Mouse (Mus musculus) frontal cortex, adult 2 months (tissue): ENCODE results near the gene Slc17a5. TPM values are rescaled to one million over a fixed set of nuclear protein-coding genes. Genes with fewer than 3 reads are reported as not detected.

Experiments used
- DNase-seq, 2 experiments: peaks; one replicate each; pipeline ENCODE4 v3.0.0; 2022; ENCODE audit warnings: low spot score in 1 of 2; ENCODE audit errors: extremely low spot score in 1 of 2
- polyA plus RNA-seq: library from polyadenylated mRNA; depleted of rRNA; stranded (reverse); fragments of >200 nt; gene quantifications from 2 replicates; pipeline ENCODE4 v1.2.3, GENCODE M21; 2012

Gene Slc17a5
- polyA plus RNA-seq, 1 experiment, result 17.1 TPM

DNA sequence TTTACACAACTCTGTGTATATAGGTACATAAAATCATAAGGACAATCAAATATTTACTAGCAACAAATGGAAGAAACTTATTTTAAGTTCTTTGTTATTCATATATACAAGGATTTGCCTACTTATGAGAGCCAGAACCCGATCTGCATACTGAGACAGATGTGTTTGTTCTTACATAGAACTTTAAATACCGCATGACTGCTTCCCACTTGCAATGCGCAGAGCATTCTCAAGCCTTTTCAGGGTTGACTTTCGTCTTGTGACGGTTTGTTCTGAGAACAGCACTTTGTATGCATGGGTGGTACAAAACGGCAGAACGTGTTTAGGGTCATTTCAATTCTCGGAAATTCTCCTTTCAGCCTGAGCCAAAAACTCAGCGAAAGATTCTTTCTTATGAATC, 17.9 kb downstream of the Slc17a5 start:
- no peak for DNase-seq

DNA sequence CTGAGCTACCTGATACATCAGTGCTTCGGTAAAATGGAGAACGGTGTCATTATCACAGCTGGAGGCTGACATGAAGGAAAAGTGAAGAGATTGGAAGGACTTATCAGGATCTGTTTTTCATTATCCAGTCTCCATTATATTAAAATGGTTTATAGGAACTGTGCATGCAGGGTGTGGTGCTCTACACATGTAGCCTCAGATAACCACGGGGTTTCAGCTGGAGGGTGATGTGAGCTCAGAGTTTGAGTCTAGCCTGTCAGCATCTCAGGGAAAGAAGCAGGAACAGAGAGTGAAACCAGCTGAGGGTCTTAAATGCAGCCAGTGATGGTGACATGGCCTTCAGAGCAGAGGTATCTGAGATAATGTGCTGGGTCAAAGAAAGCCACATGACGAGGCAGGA, 28.4 kb downstream of the Slc17a5 start:
- no peak for DNase-seq

DNA sequence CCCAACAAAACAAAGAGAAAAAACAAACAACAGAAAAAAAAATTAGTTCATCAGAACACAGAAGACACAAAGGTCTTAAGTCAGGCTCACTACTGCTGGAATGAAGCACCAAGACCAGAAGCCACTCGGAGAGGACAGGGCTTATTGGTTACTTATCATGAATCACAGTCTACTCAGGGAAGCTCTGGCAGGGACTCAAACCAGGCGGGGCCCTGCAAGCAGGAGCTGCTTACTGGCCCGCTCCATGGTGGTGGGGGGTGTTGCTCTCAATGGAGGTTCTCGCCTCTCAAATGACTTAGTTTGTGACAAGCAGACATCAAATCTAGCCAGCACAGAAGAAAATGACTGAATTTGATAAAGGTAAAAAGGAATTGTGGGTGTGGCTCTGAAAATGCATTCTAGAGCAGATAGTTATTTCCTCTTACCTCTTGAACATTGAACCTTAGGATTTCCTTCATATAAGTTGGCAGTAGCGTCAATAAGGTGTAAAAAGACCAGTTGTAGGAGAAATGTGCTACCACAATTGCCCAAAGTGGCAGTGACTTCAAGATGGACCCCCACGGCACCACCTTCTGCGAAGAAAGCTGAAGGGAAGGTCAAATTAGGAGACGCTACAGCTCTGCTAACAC, 29.1 kb downstream of the Slc17a5 start:
- DNase-seq, result no peak

DNA sequence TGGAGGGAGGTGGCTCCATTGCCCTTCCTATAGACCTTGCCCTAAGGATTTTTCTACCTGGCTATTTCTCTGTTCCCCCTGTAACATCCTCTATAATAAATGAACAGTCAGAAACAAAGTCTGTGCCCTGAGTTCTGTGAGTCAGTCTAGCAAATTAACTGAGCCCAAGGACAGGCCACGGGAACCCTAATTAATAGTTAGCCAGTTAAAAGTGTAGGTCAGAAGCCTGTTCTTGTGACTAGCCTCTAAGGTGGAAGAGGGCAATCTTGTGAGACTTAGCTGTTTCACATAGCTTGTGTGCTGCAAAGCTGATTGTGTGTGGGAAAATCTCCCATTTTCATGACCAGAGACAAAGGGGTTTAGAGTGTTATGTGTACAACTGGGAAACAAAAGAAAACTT, 30.8 kb downstream of the Slc17a5 start:
- DNase-seq, result no peak

DNA sequence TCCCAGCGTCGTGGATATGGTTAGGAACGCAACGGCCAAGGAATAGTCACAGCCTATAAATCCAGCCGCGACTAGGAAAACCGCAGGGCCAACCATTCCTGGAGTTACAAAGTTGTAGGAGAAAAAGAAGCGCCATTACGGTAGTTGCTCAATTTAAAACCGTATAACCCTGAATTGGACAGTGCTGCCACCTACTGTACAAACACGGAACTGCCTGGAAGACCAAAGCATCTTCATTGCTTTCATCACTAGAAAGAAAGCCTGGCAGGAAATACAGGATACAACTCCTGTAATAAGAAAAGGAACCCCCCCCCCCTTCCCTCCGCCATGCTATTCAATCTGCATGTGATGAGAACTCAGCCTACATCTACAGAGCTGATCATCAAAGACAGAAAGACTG, 34.9 kb downstream of the Slc17a5 start:
- DNase-seq, result peak; percentile 64 to 96

DNA sequence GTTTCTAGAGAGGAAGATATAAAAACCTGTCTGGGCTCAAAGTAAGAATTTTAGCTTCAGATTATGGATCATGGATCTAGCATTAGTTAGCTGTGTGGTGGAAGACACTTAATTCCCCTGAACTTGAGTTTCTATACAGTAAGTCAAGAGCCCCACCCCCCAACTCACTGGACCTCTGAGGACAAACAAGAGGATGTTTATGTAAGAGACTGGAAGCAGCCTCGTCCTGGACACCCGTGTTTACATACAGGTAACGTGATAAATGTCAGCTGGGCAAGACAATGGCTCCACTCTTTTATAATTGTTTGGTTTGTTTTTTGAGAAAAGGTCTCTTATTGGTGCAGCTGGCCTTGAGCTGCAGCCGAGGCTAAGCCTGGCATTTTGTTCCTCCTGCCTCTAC, 36.1 kb downstream of the Slc17a5 start:
- no peak for DNase-seq

DNA sequence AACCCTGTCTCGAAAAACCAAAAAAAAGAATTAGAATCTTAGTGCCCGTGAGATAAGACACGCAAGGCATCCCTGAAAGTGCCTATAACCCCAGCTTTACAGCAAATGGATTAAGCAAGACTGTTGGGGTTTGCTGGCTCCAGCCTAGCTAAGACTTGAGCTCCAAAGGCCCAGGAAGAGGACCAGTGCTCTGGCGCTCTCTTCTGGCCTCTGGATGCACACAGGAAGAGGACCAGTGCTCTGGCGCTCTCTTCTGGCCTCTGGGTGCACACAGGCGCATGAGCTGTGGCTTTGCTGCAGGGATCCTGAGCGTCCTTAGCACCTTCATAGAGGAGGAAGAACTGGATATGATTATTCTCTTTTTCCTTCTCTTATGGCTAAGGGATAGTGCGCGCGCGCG, 40.1 kb downstream of the Slc17a5 start:
- no peak for DNase-seq

DNA sequence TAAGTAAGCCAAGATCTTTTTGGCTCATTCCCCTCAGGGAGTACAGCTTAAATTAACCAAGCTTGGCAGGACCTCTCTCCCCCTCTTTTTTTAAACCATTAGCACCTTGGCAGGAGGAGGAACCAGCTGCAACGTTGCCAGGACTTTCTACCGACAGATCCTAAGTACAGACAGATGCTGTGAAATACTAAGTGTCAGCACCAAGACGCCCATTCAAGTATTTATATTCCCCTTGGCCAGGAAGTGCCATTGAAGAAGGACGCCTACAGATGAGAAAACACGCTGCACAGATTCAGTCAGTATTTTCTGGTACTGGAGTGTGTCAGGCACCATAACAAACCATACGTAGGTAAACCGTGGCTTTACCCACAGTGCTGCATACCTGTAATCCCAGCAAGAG, 40.9 kb downstream of the Slc17a5 start:
- DNase-seq, result peak; percentile 66 to 81

DNA sequence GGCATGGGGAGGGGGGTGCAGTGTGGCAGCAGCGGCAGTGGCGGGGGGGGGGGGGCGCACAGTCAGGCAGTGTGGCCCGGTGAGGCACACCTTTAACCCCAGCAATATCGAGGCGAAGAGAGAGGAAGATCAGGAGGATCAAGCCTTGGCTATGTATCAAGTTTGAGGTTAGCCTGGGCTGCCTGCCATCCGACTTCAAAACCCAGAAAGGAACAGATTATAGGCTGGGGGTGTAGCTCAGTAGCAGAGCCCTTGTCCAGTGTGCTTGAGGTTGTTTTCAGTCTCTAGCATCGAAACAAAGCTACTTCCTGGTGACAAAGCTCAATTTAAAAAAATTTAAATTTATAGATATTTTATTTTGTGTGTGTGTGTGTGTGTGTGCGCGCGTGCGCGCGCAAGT, 46.1 kb downstream of the Slc17a5 start:
- no peak for DNase-seq

DNA sequence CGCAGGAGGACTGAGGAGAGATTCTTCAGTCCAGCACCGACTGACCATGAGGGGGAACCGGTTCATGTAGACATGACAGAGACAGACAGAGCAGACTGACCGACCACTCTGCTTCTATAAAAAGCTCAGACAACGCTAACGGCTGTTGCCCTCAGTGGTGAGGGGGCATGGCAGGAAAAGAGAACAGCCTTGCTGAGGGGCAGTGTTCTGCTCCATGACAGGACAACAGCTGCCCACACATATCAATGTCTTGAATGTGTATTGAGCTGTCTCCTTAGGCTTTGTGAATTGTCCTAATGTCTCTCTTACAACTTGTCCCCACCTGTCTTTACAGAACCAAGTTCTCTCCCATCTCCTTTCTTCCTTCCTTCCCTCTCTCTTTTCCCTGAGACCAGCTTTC, 49.4 kb downstream of the Slc17a5 start:
- DNase-seq, result no peak

DNA sequence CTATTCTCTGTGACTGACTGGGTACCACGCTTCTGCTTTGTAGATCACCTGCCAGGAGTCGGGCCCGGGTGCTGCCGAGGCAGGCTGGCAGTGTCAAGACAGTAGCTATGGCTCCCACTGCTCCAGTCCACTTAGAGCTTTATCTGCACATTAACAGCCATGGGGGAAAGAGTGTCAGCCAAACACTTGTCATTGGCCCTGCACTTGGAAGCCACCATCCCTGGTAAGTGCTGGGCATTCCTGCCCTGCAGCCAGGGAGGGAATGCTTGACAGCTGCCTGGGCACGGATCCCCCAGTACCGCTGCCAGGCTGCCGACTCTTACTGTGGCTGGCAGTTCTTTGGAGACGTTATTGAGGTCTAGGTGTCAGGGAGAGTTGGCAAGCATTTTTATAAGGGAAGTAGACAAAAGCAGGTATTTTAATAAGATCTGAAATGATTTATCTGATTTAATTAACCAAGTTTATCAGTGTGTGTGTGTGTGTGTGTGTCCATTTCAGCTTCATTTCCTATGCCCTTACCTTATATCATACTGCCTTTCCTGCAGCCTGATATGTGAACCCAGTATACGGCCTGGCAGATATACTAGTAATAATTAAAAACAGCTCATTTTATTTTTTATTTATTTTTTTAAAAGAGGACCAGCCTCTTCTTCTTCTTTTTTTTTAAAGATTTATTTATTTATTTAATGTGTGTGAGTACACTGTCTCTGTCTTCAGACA, 50.5 kb downstream of the Slc17a5 start:
- DNase-seq, result no peak

DNA sequence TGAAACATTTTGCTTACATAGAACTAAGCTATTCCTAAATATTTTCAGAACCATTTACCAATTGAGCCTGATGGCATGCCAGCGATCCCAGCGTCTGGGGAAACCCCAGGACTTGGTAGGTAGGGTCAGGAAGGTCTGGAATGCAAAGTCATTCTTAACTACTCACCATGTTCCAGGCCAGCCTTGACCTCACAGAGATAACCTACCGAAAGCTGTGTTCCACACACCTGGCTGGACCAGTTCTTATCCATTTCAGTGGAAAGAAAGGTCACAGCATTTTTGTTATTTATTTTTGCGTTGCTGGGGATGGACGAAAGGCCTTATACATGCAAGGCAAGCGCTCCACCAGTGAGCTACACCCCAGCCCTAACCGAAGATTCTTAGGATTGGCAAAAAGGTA, 53.2 kb downstream of the Slc17a5 start:
- no peak for DNase-seq

DNA sequence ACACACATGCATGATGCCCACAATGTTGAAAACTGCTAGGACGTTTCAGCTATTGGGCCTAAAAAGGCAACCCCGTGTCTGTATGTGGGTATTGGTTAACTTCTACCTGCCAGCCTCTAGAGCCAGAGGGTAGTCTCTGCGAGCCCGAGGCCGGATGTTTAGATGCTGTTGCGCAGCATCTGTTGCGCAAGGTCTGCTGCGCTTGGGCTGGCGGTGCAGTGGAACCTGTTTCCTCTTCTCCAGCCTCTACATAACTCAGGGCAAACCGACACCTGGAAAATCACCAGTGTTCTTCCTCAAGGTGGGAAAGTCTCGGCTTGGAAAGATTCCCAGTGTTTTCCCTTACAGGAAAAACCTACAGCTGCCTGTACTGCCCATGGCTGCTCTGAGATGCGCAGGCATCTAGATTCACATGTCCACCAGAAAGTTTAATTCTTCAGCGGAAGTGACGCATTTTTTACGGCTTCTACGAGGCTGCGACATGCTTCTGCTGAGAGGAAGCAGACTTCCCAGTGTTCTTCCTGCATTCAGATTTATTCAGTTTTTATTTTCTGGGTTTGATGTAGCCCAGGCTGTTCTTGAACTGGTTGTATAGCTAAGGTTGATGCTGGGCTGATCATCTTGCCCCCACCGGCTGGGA, 54.4 kb downstream of the Slc17a5 start:
- DNase-seq, result no peak

DNA sequence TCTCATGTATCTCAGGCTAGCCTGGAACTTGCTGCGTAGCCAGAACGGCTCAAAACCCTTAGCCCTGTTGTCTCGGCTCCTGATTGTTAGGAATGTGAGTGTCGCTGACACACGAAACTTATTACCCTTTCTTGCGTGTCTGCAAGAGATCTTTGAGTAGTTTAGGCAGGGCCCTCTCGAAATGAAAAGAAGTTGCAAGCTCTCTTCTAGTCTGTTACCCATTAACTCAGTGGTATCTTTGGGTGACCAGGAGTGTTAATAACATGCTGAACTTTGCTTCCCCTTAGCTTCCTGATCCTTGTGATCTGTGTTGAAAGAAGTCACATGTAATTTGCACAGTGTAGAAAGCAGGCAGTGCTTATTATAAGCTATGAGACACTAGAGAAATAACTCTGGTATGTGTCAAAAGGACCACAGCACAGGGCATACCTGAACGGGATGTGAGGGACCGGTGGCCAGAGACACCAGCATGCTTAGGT, 55.5 kb downstream of the Slc17a5 start:
- no peak for DNase-seq

DNA sequence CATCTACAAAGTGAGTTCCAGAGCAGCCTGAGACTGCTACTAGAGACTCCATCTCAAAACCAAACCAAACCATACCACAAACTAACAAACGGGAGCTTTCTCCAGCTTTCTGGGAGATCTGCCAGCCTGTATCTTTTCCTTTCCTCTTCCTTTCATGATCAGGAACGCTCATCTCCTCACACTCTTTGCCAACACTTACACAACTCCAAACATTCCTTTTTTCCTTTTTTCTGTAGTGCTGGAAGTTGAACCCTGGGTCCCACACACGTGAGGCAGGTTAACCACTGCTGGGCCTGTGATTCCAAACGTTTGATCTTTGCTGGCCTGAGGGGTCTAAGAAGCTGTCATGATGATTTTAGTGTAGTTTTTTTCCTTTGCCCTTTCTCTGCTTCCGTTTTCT, 56.0 kb downstream of the Slc17a5 start:
- DNase-seq, result no peak

DNA sequence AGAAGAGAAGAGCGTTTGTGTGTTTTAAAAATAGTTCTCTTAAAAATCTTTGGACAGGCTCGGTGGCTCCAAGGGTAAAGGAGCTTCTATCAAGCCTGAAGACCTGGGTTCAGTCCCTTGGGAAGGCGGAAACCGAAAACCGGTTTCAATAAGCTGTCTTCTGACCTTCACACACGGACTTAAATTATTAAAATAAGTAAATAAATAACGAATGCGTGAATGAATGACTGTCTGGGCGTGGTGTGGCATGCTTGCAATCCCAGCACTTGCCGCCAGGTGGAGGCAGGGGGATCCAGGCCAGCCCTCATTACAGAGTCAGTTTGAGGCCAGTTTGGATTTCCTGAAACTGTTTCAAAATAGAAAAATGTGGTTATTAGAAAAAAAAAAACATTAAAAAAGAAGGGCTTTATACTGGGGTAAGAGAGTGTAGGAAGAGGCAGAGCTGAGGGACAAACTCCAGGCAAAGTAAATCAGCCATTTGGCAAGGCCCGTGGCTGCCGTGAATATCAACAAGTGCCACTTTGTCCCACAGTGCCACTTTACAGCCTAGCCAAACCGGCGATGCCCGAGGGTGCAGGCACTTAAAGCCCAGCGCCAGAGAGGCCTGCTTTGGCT, 60.0 kb downstream of the Slc17a5 start:
- DNase-seq, result peak; percentile 32 to 86

DNA sequence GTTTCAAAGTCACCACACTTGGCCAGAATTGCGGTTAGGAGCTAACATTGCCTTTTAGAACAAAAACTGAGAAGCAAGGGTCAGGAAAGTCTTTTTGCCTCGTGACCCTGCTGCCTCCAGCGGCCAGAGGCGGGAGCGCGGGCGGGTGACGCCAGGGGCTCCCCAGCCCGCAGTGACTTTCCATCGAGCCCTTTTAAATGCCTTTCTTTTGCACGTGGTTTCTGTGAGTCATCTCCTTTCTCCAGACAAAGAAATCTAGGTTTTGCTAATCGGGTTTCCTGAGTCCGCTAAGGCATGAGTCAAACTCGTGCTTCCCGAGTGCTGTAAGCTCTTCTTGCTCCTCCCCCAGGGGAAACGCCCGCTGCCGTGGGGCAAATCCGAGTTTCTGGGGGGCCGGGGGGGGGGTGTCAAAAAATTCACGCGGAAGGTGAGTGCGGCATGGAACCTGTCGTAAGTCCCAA, 60.5 kb downstream of the Slc17a5 start:
- DNase-seq, result peak; percentile 56 to 77

DNA sequence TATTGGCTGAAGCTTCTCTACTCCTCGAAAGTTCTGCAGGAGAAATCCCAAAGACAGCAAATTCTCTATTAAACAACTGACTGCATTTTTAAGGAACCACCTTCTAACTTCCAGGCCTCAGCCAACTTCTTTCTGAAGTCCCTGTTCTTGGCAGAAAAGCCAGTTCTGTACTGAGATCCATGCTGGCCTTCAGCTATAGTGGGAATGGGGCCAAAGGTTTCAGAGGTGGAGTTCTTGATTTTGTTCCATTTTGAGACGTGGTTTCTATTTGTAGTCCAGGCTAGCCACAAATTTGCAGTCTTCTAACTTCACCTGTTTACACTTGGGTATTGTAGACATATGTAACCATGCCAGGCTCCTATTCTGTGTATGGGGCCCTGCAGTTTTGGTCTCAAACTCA, 61.6 kb downstream of the Slc17a5 start:
- DNase-seq, result no peak

DNA sequence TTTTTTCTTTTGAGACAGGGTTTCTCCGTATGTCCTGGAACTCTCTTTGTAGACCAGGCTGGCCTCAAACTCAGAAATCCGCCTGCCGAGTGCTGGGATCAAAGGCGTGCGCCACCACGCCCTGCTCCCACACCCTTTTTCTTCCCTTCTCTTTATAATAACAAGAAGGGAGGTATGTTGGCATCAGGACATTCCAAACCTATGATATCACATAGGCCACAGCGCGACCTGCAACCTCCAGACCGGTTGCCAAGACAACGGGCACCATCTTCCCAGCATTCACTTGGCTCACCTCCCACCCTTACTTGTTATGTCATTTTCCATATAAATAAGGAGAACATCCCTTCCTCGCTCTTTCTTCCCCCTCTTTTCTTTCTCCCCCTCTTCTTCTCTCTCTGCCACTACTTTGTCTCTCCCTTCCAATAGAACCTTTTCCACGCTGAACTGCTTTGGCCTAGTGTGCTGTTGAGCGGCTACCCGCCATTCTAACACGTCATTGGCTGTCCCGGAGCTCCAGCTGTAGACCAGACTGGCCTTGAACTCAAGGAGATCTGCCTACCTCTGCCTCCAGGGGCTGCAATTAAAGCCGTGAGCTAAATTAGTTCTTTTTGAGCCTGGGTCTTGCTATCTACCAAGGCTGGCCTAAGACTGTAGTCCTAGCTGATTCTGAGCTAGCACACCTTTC, 62.2 kb downstream of the Slc17a5 start:
- DNase-seq, result no peak

DNA sequence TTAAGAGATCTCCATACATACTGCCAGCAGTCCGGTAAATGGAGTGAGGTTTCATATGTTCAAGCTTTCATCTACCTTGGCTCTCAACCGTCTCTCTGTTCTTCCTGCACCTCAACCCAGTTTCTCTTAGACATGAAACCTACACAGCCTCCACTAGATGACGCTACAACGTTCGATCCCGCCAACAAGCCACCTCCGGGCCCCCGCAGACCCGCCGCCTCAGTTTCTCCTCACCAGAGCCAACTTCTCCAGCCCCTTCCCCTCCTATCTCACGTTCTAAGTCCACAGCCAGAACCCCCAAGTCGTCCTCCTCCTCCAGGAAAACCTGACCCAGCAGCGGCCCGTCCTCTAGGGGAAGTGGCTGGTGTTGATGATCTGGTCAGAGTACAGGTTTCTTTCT, 66.2 kb downstream of the Slc17a5 start:
- peak in 1 of 2 experiments; percentile 34 for DNase-seq
